Mouse (Mus musculus) urinary bladder, postnatal 10 days (tissue): ENCODE measurements around the gene Gm21060.
"Not testable (repeated sequence)": the region's sequence is repeated elsewhere in the genome, so short reads cannot be mapped to it uniquely, and the experiment has no call there.

Experiments used
- DNase-seq: peaks from one replicate; pipeline ENCODE4 v3.0.0; 2022; ENCODE audit warnings: low spot score

Gm21060 gene

GRCm38 (mm10) chr19:61296969-61297368 is at the start of gene Gm21060:
Gene Gm21060 (minus strand): TSS chr19:61297069.
- DNase-seq: no peak

DNA sequence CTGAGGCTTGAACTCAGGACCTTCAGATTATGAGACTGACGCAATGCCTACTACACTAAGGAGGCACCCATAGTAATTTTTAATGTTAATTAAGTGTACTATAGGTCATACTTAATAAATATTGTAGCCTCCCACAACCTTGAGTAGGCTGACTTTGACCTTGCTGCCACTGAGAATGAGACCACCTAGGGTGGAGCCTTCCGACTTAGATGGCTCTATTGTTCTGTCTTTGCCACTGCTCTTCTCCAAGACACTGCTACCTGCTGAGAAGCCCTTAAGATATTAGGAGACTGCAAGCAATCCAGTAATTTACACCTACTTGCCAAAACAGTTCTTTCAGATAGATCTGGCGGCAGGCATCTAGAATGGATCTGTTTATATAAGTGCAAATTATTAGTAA is 24.0 kb upstream of the Gm21060 start:
- DNase-seq: not testable (repeated sequence)

- DNase-seq: not testable (repeated sequence)
Observed at GRCm38 (mm10) chr19:61313185-61313584, 16.3 kb upstream of the Gm21060 start.

DNA sequence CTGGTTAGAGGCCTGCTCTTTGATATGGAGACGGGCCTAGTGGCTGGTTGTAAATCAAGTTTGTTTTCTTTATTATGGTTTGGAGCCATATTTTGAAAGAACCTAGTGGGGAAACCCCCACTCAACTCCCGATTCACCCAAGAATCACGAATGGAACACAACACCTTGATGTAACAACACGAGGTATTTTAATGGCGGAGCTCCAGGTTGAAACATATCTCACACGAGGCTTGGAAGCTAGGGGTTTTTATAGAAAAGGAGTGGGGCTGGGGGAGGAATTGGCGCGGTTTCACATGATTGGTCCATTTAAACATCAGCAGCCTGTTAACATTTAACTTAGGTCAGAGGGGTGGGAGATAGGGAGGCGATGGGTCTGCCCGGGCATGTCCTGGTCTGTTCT is 15.5 kb upstream of the Gm21060 start:
- DNase-seq: not testable (repeated sequence)

GRCm38 (mm10) chr19:61308083-61308482 is 11.2 kb upstream of the Gm21060 start:
- not testable (repeated sequence) for DNase-seq

- not testable (repeated sequence) for DNase-seq
Observed at GRCm38 (mm10) chr19:61285033-61285432, 11.8 kb downstream of the Gm21060 start.

- no peak for DNase-seq
Observed at GRCm38 (mm10) chr19:61283581-61283980, 13.3 kb downstream of the Gm21060 start.

GRCm38 (mm10) chr19:61275446-61275845 is 21.4 kb downstream of the Gm21060 start:
- no peak for DNase-seq

DNA sequence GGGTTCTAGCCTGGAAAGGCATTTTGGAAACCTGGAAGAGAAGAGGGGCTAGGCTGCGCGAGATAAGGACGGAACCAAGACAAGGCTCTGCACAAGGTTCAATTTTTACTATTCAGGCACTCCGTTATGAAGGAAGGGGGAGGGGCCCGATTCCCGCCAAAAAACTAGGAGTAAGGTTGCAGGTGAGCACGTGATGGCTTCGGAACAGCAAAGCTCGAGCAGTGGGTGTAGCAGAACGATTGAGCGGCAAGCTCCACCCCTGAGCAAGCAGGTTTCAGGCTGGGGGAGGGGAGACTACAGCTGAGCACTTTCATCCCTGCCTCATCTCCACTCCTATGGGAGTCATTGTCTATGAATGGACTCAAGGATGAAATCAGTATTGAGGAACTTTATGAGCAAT is 27.7 kb downstream of the Gm21060 start:
- not testable (repeated sequence) for DNase-seq

- DNase-seq: no peak
Observed at GRCm38 (mm10) chr19:61267141-61267540, 29.7 kb downstream of the Gm21060 start.

GRCm38 (mm10) chr19:61266651-61267050 is 30.2 kb downstream of the Gm21060 start:
- DNase-seq: no peak

DNA sequence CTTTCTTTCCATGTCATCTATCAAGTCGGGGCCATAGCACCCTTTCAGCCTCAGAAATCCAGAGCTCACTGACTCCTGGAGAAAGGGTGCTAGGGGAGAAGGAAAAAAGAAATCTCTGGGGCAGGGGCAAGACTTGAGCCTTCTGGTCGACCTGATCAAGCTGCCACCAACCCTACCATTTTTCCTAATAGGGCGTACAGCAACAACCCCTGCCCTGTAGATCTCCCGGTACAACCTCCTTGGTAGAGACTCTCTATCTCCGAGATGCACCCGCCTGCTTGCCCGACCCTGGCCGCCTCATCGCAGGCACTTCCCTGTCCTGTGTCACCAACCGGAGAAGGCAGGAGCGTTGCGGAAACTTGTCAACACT is 30.6 kb downstream of the Gm21060 start:
- DNase-seq: no peak

DNA sequence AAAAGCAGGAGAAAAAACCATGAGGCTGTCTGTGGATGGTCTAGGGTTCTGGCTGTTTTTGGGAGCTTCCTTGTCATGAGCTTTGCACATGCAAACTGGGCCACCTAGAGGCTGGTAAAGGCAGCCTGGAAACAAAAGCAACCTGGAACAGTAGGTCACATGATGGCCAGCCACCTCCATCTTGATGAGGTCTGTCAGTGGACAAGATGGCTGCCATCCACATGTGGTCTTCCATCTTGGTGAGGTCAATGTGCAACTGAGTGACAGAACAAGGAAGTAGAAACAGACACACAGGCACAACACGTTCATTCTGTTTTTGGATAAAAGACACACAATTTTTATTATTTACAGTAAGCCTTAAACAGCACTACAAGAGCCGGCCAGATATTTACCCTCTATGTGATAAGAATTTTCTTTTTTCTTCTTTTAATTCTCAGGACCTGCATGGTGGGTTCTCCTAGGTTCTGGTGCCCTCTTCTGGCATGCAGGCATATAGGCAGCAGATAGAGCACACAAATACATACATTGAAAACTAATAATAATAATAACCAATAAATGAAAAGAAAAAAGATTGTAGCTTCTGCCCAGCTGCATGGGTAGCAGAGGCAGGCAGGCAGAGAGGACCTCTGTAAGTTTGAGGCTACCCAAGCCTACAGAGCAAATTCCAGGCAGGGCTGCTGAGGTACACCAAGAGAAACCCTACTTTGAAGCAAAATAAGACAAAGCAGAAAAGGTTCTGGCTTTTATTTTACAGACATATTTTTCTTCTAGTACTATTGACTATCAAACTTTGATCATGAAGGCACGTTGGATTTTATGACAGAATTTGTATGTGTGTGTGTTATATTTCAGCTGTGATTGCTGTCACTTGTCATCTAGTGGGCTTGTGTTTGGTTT is 31.3 kb downstream of the Gm21060 start:
- no peak for DNase-seq

GRCm38 (mm10) chr19:61264933-61265332 is 31.9 kb downstream of the Gm21060 start:
- DNase-seq: no peak

DNA sequence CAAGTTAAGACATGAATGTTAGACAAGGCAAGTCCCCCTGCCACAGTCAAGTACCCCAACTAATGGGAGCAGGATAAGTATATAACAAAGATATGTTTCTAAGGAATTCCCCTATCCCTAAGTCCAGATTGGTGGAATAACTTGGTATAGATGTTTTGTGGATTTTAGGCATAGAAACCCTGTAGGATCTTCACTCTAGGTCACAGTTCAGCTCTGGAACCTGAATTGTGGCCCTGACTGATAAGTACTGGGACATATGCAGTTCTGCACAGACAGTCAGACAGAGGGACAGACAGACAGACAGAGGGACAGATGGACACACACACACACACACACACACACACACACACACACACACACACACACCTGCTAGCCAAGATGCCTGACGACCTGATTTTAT is 32.6 kb downstream of the Gm21060 start:
- no peak for DNase-seq

- no peak for DNase-seq
Observed at GRCm38 (mm10) chr19:61261241-61261640, 35.6 kb downstream of the Gm21060 start.

DNA sequence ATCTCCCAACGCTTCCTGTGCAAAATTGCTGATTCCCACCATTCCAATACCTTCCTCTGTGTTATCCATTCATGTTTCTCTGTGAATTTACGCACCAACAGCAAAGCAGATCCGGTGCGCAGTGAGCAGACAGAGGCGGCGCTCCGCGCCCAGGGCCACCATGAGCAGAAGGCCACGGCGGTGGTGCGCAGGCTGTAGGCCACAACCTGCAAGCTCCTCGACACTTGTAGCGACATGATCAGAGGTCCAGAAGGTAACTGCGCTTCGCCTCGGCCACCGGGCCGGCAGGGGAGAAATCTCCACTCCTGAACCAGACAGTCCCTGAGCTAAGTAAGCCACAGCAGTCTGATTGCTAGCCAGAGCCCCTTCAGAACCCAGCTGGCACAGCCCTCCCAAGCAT is 39.1 kb downstream of the Gm21060 start:
- DNase-seq: no peak

DNA sequence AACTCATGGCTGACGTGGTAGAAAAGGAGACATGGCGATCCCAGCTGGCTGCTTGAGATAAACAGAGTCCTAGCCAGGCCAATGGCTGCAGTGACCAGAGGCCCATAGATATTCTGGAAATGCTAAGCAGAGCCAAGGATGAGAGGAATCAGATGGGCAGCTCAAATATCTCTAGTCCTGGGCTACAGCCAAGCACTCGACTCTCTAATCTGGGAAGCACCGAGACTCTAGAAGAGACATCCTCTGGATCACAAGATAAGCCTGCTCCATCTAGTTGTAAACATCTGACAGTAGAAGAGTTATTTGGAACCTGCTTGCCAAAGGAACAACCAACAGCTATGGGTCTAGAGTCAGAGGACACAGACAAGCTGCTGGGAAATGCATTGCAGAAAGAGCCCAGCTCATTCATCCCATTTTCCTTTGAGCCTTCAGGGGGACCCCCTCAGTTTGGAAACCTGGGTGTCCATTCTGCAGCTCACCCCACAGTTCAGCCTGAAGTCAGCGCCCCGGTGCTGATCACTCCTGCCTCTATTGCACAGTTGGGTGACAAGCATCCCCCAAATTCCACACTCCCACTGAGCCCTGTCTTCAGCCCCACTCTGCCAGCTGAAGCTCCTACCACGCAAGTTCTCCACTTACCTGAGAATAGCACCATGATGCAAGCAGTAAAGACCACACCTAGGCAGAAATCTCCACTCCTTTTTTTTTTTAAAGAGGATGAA is 40.5 kb downstream of the Gm21060 start:
- DNase-seq: no peak

DNA sequence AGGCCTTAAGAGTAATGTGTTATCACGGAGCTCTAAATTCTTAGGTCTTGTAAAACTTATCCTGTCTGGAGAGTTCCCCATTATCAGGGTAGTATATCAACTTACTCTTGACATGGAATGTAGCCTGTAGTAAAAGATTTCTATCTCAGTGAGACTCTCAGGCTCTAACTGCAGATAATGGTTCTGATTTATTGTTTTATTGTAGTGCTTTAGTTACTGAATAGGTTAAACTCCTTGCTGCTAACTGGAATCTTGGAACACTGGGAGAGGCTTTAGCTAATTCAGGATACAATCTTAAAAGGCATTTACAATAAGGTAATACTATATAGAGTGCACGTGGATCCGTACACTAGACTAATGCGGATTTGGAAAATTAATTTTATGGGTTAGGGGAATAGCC is 49.5 kb downstream of the Gm21060 start:
- not testable (repeated sequence) for DNase-seq
